Mouse (Mus musculus): ENCODE results near the gene Wipi1.

Wipi1 gene

DNA sequence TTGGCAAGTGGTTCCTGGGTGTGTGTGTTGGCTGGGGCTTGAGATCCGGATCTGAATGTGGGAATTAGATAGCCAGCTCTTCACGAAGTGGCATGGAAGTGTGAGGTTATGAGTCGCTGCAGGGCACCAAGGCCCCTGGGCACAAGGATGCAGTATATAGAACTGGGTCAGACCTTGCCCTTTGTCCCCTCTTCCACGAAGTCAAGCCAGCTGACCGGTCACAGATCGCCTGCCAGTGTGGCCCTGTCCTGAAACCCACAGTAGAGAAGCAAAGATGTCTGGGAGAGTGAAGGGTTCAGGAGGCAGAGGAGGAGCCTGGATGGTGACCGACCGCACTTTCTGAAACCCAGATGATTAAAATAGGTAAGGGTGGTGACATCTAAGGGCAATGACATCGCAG, 68.3 kb downstream of the Wipi1 start:
- in situ Hi-C loops (cut with MboI, MseI): no loop called here

DNA sequence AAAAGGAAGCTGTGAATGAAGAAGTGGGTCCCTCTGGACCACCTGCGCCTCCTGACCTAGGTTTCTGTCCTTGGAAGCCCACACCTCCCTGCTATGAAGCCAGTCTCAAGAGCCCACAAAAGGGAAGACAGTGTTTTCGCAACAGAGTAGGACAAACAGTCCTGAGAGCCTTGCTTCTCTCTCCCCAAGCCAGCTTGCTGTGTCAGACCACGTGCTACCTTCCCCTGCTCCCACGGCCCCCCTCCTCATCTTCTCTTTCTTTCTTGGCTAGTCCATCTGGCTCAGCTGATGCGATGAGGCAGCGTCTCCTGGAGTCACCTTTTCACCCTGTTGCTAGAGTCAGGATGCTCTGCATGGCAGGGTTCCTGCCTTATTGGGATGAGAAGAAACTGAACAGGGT, 72.5 kb downstream of the Wipi1 start:
- in situ Hi-C loops (cut with MboI, MseI): no loop called here

DNA sequence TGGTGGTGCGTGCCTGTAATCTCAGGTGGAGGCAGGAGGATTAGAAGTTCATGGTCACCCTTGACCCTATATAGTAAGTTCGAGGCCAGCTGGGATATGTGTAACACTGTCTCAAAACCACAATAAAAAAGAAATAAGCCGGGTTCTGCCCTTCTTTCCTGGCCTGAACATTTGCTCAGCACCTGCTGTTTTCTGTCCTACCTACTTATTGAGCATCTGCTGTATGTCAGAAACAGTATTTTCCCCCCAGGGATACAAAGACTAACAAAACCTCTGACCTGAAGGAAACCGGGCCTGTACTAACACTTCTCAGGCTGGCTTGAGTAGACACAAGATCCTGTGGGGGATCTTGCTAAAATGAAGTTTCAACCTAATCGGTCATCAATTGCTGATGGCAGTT, 74.8 kb downstream of the Wipi1 start:
- in situ Hi-C loops (cut with MboI, MseI): no loop called here

DNA sequence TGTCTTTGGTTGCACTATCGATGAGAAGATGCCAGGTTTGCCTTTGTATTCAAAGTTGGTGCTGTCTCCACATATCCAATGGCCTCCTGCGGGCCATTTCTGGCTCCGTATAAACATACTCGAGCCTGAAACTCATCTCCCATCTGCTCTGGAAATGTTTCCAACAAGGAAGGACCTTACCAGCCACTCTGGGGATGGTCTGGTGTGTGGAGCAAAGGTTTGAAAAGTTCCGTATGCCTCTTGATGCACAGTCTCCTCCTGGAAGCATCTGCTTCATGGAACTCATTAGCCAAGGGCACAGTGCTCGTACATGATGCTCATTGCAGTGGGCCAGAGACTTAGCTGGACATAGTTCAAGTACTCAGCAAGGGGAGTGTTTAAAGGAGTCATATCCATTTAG, 75.8 kb downstream of the Wipi1 start:
- in situ Hi-C loops (cut with MboI, MseI): no loop called here

DNA sequence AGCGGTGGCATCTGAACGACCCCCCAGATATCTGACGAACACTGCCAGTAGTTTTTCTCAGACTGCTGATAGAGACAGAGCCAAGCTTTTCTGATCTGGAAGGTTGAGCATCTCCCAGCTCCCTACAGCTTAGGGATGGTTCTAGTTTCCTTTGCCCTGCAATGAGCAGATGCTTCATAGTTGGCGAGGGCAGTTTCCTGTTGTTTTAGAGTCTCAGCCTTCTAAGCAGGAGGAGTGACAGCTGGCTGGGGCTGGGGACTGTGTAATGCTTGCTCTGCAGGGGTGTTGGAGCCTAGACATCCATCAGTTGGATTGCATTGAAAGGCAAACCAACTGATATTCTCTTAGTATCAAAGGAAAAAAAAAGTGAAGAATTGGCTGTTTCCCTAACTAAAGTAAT, 81.7 kb downstream of the Wipi1 start:
- in situ Hi-C loops (cut with MboI, MseI): no loop called here

DNA sequence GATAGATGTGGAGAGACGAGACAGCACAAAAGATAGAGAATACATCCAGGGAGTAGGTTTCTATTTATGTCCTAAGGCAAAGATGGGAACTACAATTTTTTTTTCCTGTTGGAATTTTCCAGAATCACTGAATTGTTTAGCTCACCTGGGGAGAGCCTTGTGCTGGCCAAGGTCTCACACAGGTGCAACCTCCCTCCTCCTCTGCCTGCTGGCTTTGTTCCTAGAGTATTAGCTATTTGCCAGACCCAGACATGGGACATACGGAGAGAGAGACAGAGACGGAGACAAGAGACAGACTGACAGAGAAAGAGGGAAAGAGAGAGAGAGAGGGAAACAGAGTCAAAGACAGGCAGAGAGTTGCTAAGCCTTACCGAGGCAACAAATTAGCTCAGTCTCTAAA, 86.2 kb downstream of the Wipi1 start:
- in situ Hi-C loops (cut with MboI, MseI): no loop called here

DNA sequence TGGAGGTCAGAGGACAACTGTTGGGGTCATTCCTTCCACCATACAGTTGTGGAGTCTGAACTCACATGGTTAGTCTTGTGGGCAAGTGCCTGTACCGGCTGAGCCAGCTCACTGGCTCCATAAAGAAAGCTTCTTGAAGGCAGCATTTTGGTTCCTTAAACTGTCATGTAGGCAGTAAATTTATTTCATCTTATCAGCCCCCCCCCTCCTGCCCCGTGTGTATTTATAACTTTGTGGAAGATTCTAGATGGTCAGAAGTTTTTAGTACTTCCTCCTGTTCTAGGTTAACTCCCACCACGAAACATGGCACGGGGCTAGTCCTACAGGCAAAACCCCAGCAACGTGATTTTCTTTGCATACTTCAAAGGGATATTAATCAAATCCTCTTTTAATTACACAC, 86.9 kb downstream of the Wipi1 start:
- in situ Hi-C loops (cut with MboI, MseI): no loop called here
